Mouse (Mus musculus) liver, embryonic 14.5 days (tissue): ENCODE measurements around the gene Rfx4. TPM values are rescaled to one million over a fixed set of nuclear protein-coding genes. Genes with fewer than 3 reads are reported as not detected.
A peak's percentile ranks its signal among the peaks of the same experiment; 100 is the strongest.

Experiments
- ATAC-seq: fragments of 200-750 bp; cut with Nextera tagmentation; 2 replicates; pipeline ENCODE4 v1.8.0; 2017; ENCODE audit warnings: moderate number of reproducible peaks, mild to moderate bottlenecking, moderate library complexity; ENCODE audit not compliant: insufficient read depth
- DNase-seq, 3 experiments: peaks; one replicate each; pipeline ENCODE4 v3.0.0-alpha.2; 2012 to 2013; ENCODE audit warnings: low read depth in 3 of 3, low spot score in 3 of 3
- H3K27ac ChIP-seq: fragments of 300-500 bp; sonication (generic); 2 replicates; pipeline ENCODE4 v1.5.1; 2014; ENCODE audit warnings: moderate library complexity, mild to moderate bottlenecking, control low read depth, inconsistent platforms
- H3K27me3 ChIP-seq: fragments of 300-500 bp; sonication (generic); 2 replicates; pipeline ENCODE4 v1.6.1; 2014; ENCODE audit warnings: mild to moderate bottlenecking, low read length, moderate library complexity; ENCODE audit not compliant: control insufficient read depth, insufficient read depth
- H3K36me3 ChIP-seq: fragments of 300-500 bp; sonication (generic); replicated peaks from 2 replicates; pipeline ENCODE4 v1.6.1; 2014; ENCODE audit warnings: low read depth; ENCODE audit not compliant: control insufficient read depth, insufficient read depth
- H3K4me1 ChIP-seq, 2 experiments: fragments of 200-500 bp in 1 of 2; fragments of 300-500 bp in 1 of 2; sonication (generic) in 1 of 2; replicated peaks; 2 replicates each; pipeline ENCODE4 v1.6.1; 2012 to 2014; ENCODE audit warnings: antibody characterized with exemption in 1 of 2, inconsistent platforms in 1 of 2, low read length in 1 of 2; ENCODE audit not compliant: control insufficient read depth in 2 of 2, insufficient read depth in 2 of 2
- H3K4me2 ChIP-seq: fragments of 300-500 bp; sonication (generic); 2 replicates; pipeline ENCODE4 v1.6.1; 2014; ENCODE audit warnings: low read depth, mild to moderate bottlenecking, control low read depth, moderate library complexity
- H3K4me3 ChIP-seq, 2 experiments: fragments of 200-500 bp in 1 of 2; fragments of 300-500 bp in 1 of 2; sonication (generic) in 1 of 2; 2 replicates each; pipeline ENCODE4 v1.5.1; 2012 to 2014; ENCODE audit warnings: low read depth in 2 of 2, low read length in 2 of 2, mild to moderate bottlenecking in 2 of 2, control low read depth in 1 of 2, inconsistent platforms in 1 of 2, moderate library complexity in 1 of 2; ENCODE audit not compliant: insufficient read depth in 1 of 2
- H3K9ac ChIP-seq: fragments of 300-500 bp; sonication (generic); replicated peaks from 2 replicates; pipeline ENCODE4 v1.6.1; 2014; ENCODE audit warnings: mild to moderate bottlenecking, control low read depth, moderate library complexity
- H3K9me3 ChIP-seq: fragments of 300-500 bp; sonication (generic); 2 replicates; pipeline ENCODE4 v1.6.1; 2016; ENCODE audit warnings: low read length, mixed read lengths; ENCODE audit not compliant: control insufficient read depth
- CTCF ChIP-seq: IDR thresholded peaks from 2 replicates; pipeline ENCODE4 v1.5.1; 2016; ENCODE audit warnings: antibody characterized with exemption, low read depth, control low read depth
- EP300 ChIP-seq: IDR thresholded peaks from 2 replicates; pipeline ENCODE4 v1.6.1; 2016; ENCODE audit warnings: antibody characterized with exemption, low read depth
- WGBS: fragments of 180-500 bp; shearing (Covaris S2); extraction: QIAGEN DNeasy Blood & Tissue Kit; methylation state at CpG from one replicate; pipeline ENCODE4 v1.1.7; 2014; ENCODE audit not compliant: insufficient replicate concordance; 5-methylcytosine and 5-hydroxymethylcytosine counted together
- polyA plus RNA-seq, 2 experiments: library from polyadenylated mRNA; depleted of rRNA in 1 of 2; stranded (reverse) in 1 of 2; unstranded in 1 of 2; fragments of >200 nt; fragmentation: Nextera tagmentation in 1 of 2; extraction: Ambion mirVana in 1 of 2; gene quantifications; 2 replicates each; pipeline versions ENCODE4 v1.2.1 to v1.2.3; 2012 to 2014

The Rfx4 gene
- polyA plus RNA-seq, 2 experiments, result not detected

DNA sequence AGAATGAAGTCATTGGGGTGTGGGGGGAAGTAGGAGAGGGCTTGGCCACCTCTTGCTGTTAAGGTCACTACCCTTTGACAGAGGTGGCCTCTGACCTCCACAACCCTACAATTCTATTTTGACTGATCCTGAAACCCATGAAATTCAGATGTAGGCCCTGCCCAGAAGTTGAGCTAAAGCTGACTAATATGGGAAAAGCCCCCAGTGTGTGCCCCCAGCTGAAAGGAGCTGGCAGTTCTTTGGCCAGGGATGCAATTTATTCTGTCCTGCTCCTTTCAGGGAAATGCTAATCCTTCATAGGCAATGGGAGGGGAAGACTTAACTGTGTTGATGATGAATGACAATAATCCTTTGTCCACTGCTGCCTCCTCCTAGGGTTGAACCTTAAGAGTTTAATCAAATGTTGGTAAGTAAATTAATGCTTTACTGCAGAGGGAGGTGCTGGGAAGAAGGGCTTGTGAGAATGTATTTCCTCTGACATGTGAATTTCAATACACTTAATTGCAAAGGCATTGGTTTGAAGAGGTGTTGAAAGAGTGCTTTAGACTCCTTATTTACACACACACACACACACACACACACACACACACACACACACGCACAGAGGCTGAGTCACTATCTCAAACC lies 155.0 kb downstream of the Rfx4 start:
- Histone ChIP-seq H3K9ac (no peak overlapping the region), H3K9me3 (no peaks in the 10 kb centered on the region), H3K4me2 (no peak overlapping the region), H3K27me3 (no peaks in the 10 kb centered on the region), H3K36me3 (no peaks in the 10 kb centered on the region), H3K27ac (no peak overlapping the region), H3K4me1 (no peaks in the 10 kb centered on the region), H3K4me3 (no peak overlapping the region)
- WGBS, result 45% methylated on average over 1 of the region's 1 CpGs
- TF ChIP-seq EP300 (no peak), CTCF (no peak)
- no peak for DNase-seq
- no peak for ATAC-seq

- no peak overlapping the region for H3K4me3 ChIP-seq
- H3K27me3 ChIP-seq, result no peaks in the 10 kb centered on the region
- H3K4me1 ChIP-seq, result peaks cover 2 to 3% of the 10 kb centered on the region in 2 experiments; a peak in 2 of 4 replicates
- no peak overlapping the region for H3K4me2 ChIP-seq
- ATAC-seq (no peak), DNase-seq (no peak)
- 79% methylated on average over 1 of the region's 1 CpGs for WGBS
- no peak overlapping the region for H3K9ac ChIP-seq
- H3K36me3 ChIP-seq, result no peaks in the 10 kb centered on the region
- TF ChIP-seq CTCF, result no peak
- TF ChIP-seq EP300, result no peak
- H3K9me3 ChIP-seq, result no peaks in the 10 kb centered on the region
- H3K27ac ChIP-seq, result no peak overlapping the region
These were observed 157.3 kb downstream of the Rfx4 start for GRCm38 (mm10) chr10:84913148-84913547.

- no peaks in the 10 kb centered on the region for H3K27me3 ChIP-seq
- H3K9ac ChIP-seq, result no peak overlapping the region
- H3K36me3 ChIP-seq, result no peaks in the 10 kb centered on the region
- no peak for DNase-seq
- no peak for ATAC-seq
- TF ChIP-seq EP300 (no peak), CTCF (no peak)
- WGBS, result 73% methylated on average over 6 of the region's 6 CpGs
- no peaks in the 10 kb centered on the region for H3K9me3 ChIP-seq
- no peak overlapping the region for H3K4me2 ChIP-seq
- no peak overlapping the region for H3K27ac ChIP-seq
- no peak overlapping the region for H3K4me3 ChIP-seq
- H3K4me1 ChIP-seq, result peaks cover 6 to 8% of the 10 kb centered on the region in 2 experiments; a peak in 3 of 4 replicates
These were observed 159.6 kb downstream of the Rfx4 start for GRCm38 (mm10) chr10:84915476-84915875.

- DNase-seq (peak; percentile 90 to 94 (median 91)), ATAC-seq (peak; percentile 97)
- peak within 1 kb of the TSS; percentile 70 for H3K27ac ChIP-seq
- no peaks in the 10 kb centered on the region for H3K9me3 ChIP-seq
- peak within 1 kb of the TSS; percentile 69 to 86 for H3K4me3 ChIP-seq
- H3K27me3 ChIP-seq, result no peaks in the 10 kb centered on the region
- H3K9ac ChIP-seq, result peak within 1 kb of the TSS; percentile 86
- WGBS, result under 1% methylated on average over 51 of the region's 51 CpGs
- peak within 1 kb of the TSS; percentile 77 for H3K4me2 ChIP-seq
- TF ChIP-seq EP300 (no peak), CTCF (peak; percentile 17; the same call in 1 of the 2 replicates)
- peaks cover 6 to 9% of the 10 kb centered on the region in 2 experiments; a peak in 3 of 4 replicates for H3K4me1 ChIP-seq
- H3K36me3 ChIP-seq, result no peaks in the 10 kb centered on the region
These were observed 161.2 kb downstream of the Rfx4 start, which contains the start of gene Ric8b for GRCm38 (mm10) chr10:84916810-84917730. Gene Ric8b (plus strand): TSS chr10:84917616.

- peak overlapping the region; percentile 86 for H3K9ac ChIP-seq
- peak overlapping the region; percentile 69 to 86 for H3K4me3 ChIP-seq
- H3K9me3 ChIP-seq, result no peaks in the 10 kb centered on the region
- no peak for TF ChIP-seq EP300
- no peaks in the 10 kb centered on the region for H3K36me3 ChIP-seq
- H3K4me1 ChIP-seq, result peaks cover 6 to 9% of the 10 kb centered on the region in 2 experiments; a peak in 3 of 4 replicates
- no peaks in the 10 kb centered on the region for H3K27me3 ChIP-seq
- H3K4me2 ChIP-seq, result peak overlapping the region; percentile 77
- under 1% methylated on average over 22 of the region's 27 CpGs for WGBS
- ATAC-seq (no peak), DNase-seq (peak in 1 of 3 experiments; percentile 0)
- no peak overlapping the region for H3K27ac ChIP-seq
These were observed 161.9 kb downstream of the Rfx4 start for GRCm38 (mm10) chr10:84917731-84918095.
